8 mouse cellular contexts compared by ENCODE assay signal in genomic region chr15:85036566-85037342, GRCm38 (mm10). TPM values are rescaled to one million over a fixed set of nuclear protein-coding genes. Genes with fewer than 3 reads are reported as not detected.
DNase-seq lines count a peak whose midpoint lies in the region; ATAC-seq and TF ChIP-seq lines count a peak whose summit lies in the region.

No protein-coding gene starts in this region.

- ATAC-seq in activated CD4-positive, CD25-positive, alpha-beta regulatory T cell, adult 4 months, result peak; percentile 88
- peak; percentile 92 for ATAC-seq in inflammation-experienced regulatory T-cells, adult 6 months
- peak; percentile 97 for ATAC-seq in megakaryocyte-erythroid progenitor cell, adult 5-6 weeks (replicated peaks; ENCODE audit: low FRiP score, low TSS enrichment, poor library complexity, severe bottlenecking)

- peak overlapping the region; percentile 53 for H3K4me3 ChIP-seq in cortical plate, adult 2 months (ENCODE audit: insufficient read depth, low read length)

- TF ChIP-seq CTCF in cortical plate, adult 2 months (IDR thresholded peaks at IDR 0.05; ENCODE audit: extremely low read depth, insufficient read depth, low read length), result no peak

- H3K27ac ChIP-seq in cortical plate, adult 2 months (ENCODE audit: insufficient read depth, low read length), result 0 out of 2 replicates have a peak overlapping the region, but pooled peaks have one; percentile 22

- intact Hi-C loops in left cerebral cortex, postnatal 10 days (cut with DNase I), result no loop called here

- TF ChIP-seq POLR2A in cortical plate, adult 2 months (IDR thresholded peaks at IDR 0.05; ENCODE audit: extremely low read depth, insufficient read depth, low read length), result peak; percentile 90

- peak; percentile 98 for DNase-seq in gastrocnemius, postnatal 10 days
- peak; percentile 95 to 97 for DNase-seq in left cerebral cortex, postnatal 10 days (ENCODE audit: extremely low spot score in 1 of 2, low spot score in 2 of 2)
- DNase-seq in right cerebral cortex, postnatal 25 days, result peak; percentile 98
- peak; percentile 98 for DNase-seq in urinary bladder, postnatal 4 days (ENCODE audit: low spot score in 2 of 2)

- peaks cover 7% of the 10 kb centered on the region for H3K4me1 ChIP-seq in cortical plate, adult 2 months (ENCODE audit: control insufficient read depth, insufficient read depth, low read length)

RNA-seq across cellular contexts. Expression of gene Fam118a, which starts 8.0 kb away (rescaled TPM):
- polyA plus RNA-seq in activated CD4-positive, CD25-positive, alpha-beta regulatory T cell, adult 4 months (2017; shearing (Covaris generic)), result 10 to 100 TPM; 33.0 to 39.2 TPM
- polyA plus RNA-seq in cortical plate, adult 2 months (2012; rRNA removed), result 14.2 and 17.6 TPM in 2 replicates
- total RNA-seq in gastrocnemius, postnatal 10 days (2021), result 1 to 10 TPM; 7.0 to 7.1 TPM
- 10 to 100 TPM; 27.4 to 43.6 (median 41.6) TPM for polyA plus RNA-seq in inflammation-experienced regulatory T-cells, adult 6 months (2017; shearing (Covaris generic))
- 10 to 100 TPM; 25.4 to 26.3 TPM for total RNA-seq in left cerebral cortex, postnatal 10 days (2021)
- total RNA-seq in megakaryocyte-erythroid progenitor cell, adult 5-6 weeks (2014; fragmentation: Nextera tagmentation), result 9.3 and 9.6 TPM in 2 replicates
- 5.7 and 8.9 TPM in 2 replicates for total RNA-seq in megakaryocyte-erythroid progenitor cell, adult 5-6 weeks (2017)

RNA-seq across cellular contexts. Expression of gene Upk3a, which starts 19.8 kb away (rescaled TPM):
- polyA plus RNA-seq in activated CD4-positive, CD25-positive, alpha-beta regulatory T cell, adult 4 months (2017; shearing (Covaris generic)), result not detected
- 0.19 TPM in 2 replicates for polyA plus RNA-seq in cortical plate, adult 2 months (2012; rRNA removed)
- total RNA-seq in gastrocnemius, postnatal 10 days (2021), result not detected
- polyA plus RNA-seq in inflammation-experienced regulatory T-cells, adult 6 months (2017; shearing (Covaris generic)), result not detected
- total RNA-seq in left cerebral cortex, postnatal 10 days (2021), result under 1 TPM; 0.32 to 0.65 TPM
- total RNA-seq in megakaryocyte-erythroid progenitor cell, adult 5-6 weeks (2014; fragmentation: Nextera tagmentation), result not detected in 2 replicates
- total RNA-seq in megakaryocyte-erythroid progenitor cell, adult 5-6 weeks (2017), result not detected in 2 replicates

RNA-seq across cellular contexts. Expression of gene 5031439G07Rik, which starts 48.4 kb away (rescaled TPM):
- polyA plus RNA-seq in activated CD4-positive, CD25-positive, alpha-beta regulatory T cell, adult 4 months (2017; shearing (Covaris generic)), result 1 to 10 TPM; 1.2 TPM
- 69.1 and 69.7 TPM in 2 replicates for polyA plus RNA-seq in cortical plate, adult 2 months (2012; rRNA removed)
- 10 to 100 TPM; 23.5 to 27.3 TPM for total RNA-seq in gastrocnemius, postnatal 10 days (2021)
- 1 to 10 TPM; 1.1 to 1.9 (median 1.3) TPM for polyA plus RNA-seq in inflammation-experienced regulatory T-cells, adult 6 months (2017; shearing (Covaris generic))
- 100 to 1,000 TPM; 128 to 135 TPM for total RNA-seq in left cerebral cortex, postnatal 10 days (2021)
- total RNA-seq in megakaryocyte-erythroid progenitor cell, adult 5-6 weeks (2014; fragmentation: Nextera tagmentation), result 3.5 and 3.6 TPM in 2 replicates
- total RNA-seq in megakaryocyte-erythroid progenitor cell, adult 5-6 weeks (2017), result 2.2 and 4.0 TPM in 2 replicates

Comparison
In these comparisons a context has a peak if more than half of its experiments do, and no peak if none do; other contexts are left out.
1. Peak in every context shown above with its lines: DNase-seq, ATAC-seq, H3K4me3 ChIP-seq and H3K27ac ChIP-seq.
2. RNA of gene 5031439G07Rik, which starts 48.4 kb away (total RNA-seq): 128 to 135 TPM in left cerebral cortex, postnatal 10 days and 23.5 to 27.3 TPM in gastrocnemius, postnatal 10 days; 2.2 to 4.0 TPM in megakaryocyte-erythroid progenitor cell, adult 5-6 weeks; every median in the first group is over 4 times any median in the second.